Mouse (Mus musculus): ENCODE measurements around the gene Galnt9. TPM values are rescaled to one million over a fixed set of nuclear protein-coding genes. Genes with fewer than 3 reads are reported as not detected.

The Galnt9 gene
- polyA plus RNA-seq, 1 experiment from 2014 or later: 23.9 TPM

GRCm38 (mm10) chr5:110605531-110606221 lies 61.5 kb downstream of the Galnt9 start:
- ATAC-seq (ENCODE audit: low FRiP score) (no peak), DNase-seq (ENCODE audit: low spot score) (no peak)
- Histone ChIP-seq H3K4me2 (replicated peaks) (no peak overlapping the region), H3K4me1 (replicated peaks; ENCODE audit: control insufficient read depth, insufficient read depth, low read length) (no peaks in the 10 kb centered on the region), H3K36me3 (replicated peaks; ENCODE audit: control insufficient read depth, insufficient read depth) (no peaks in the 10 kb centered on the region; the same call in 1 of the 2 replicates), H3K27ac (no peak overlapping the region), H3K9ac (no peak overlapping the region), H3K9me3 (ENCODE audit: control insufficient read depth, low read length) (no peaks in the 10 kb centered on the region), H3K27me3 (ENCODE audit: control insufficient read depth, insufficient read depth, low read length) (no peaks in the 10 kb centered on the region), H3K4me3 (replicated peaks; ENCODE audit: low read length) (no peak overlapping the region)
- WGBS: 66% methylated on average over 5 of the region's 5 CpGs

GRCm38 (mm10) chr5:110607767-110608166 lies 63.6 kb downstream of the Galnt9 start:
- ATAC-seq (ENCODE audit: low FRiP score): no peak
- Histone ChIP-seq H3K9ac (no peak overlapping the region), H3K4me1 (replicated peaks; ENCODE audit: control insufficient read depth, insufficient read depth, low read length) (no peaks in the 10 kb centered on the region), H3K27me3 (ENCODE audit: control insufficient read depth, insufficient read depth, low read length) (no peaks in the 10 kb centered on the region), H3K4me2 (replicated peaks) (no peak overlapping the region), H3K9me3 (ENCODE audit: control insufficient read depth, low read length) (no peaks in the 10 kb centered on the region), H3K27ac (no peak overlapping the region), H3K4me3 (replicated peaks; ENCODE audit: low read length) (no peak overlapping the region), H3K36me3 (replicated peaks; ENCODE audit: control insufficient read depth, insufficient read depth) (no peaks in the 10 kb centered on the region; the same call in 1 of the 2 replicates)
- DNase-seq (ENCODE audit: low spot score): no peak
- 65% methylated on average over 3 of the region's 3 CpGs for WGBS

- no peak overlapping the region for H3K27ac ChIP-seq
- H3K27me3 ChIP-seq (ENCODE audit: control insufficient read depth, insufficient read depth, low read length): no peaks in the 10 kb centered on the region
- H3K4me1 ChIP-seq (replicated peaks; ENCODE audit: control insufficient read depth, insufficient read depth, low read length): no peaks in the 10 kb centered on the region
- WGBS: 76% methylated on average over 6 of the region's 6 CpGs
- DNase-seq (ENCODE audit: low spot score) (no peak), ATAC-seq (ENCODE audit: low FRiP score) (no peak)
- no peak overlapping the region for H3K4me2 ChIP-seq (replicated peaks)
- no peak overlapping the region for H3K9ac ChIP-seq
- no peaks in the 10 kb centered on the region for H3K36me3 ChIP-seq (replicated peaks; ENCODE audit: control insufficient read depth, insufficient read depth)
- H3K4me3 ChIP-seq (replicated peaks; ENCODE audit: low read length): no peak overlapping the region
- H3K9me3 ChIP-seq (ENCODE audit: control insufficient read depth, low read length): no peaks in the 10 kb centered on the region
Observed at GRCm38 (mm10) chr5:110608336-110608735, 64.2 kb downstream of the Galnt9 start.

- 51% methylated on average over 8 of the region's 8 CpGs for WGBS
- no peaks in the 10 kb centered on the region for H3K27me3 ChIP-seq (ENCODE audit: control insufficient read depth, insufficient read depth, low read length)
- H3K9ac ChIP-seq: no peak overlapping the region
- no peaks in the 10 kb centered on the region for H3K9me3 ChIP-seq (ENCODE audit: control insufficient read depth, low read length)
- H3K36me3 ChIP-seq (replicated peaks; ENCODE audit: control insufficient read depth, insufficient read depth): no peaks in the 10 kb centered on the region
- no peaks in the 10 kb centered on the region for H3K4me1 ChIP-seq (replicated peaks; ENCODE audit: control insufficient read depth, insufficient read depth, low read length)
- DNase-seq (ENCODE audit: low spot score) (no peak), ATAC-seq (ENCODE audit: low FRiP score) (no peak)
- H3K4me2 ChIP-seq (replicated peaks): no peak overlapping the region
- no peak overlapping the region for H3K4me3 ChIP-seq (replicated peaks; ENCODE audit: low read length)
- H3K27ac ChIP-seq: no peak overlapping the region
Observed at GRCm38 (mm10) chr5:110608941-110609340, 64.8 kb downstream of the Galnt9 start.

GRCm38 (mm10) chr5:110609425-110609824 lies 65.3 kb downstream of the Galnt9 start:
- no peaks in the 10 kb centered on the region for H3K4me1 ChIP-seq (replicated peaks; ENCODE audit: control insufficient read depth, insufficient read depth, low read length)
- no peak overlapping the region for H3K4me3 ChIP-seq (replicated peaks; ENCODE audit: low read length)
- no peaks in the 10 kb centered on the region for H3K36me3 ChIP-seq (replicated peaks; ENCODE audit: control insufficient read depth, insufficient read depth)
- H3K4me2 ChIP-seq (replicated peaks): no peak overlapping the region
- no peak overlapping the region for H3K27ac ChIP-seq
- no peaks in the 10 kb centered on the region for H3K27me3 ChIP-seq (ENCODE audit: control insufficient read depth, insufficient read depth, low read length)
- ATAC-seq (ENCODE audit: low FRiP score): no peak
- H3K9me3 ChIP-seq (ENCODE audit: control insufficient read depth, low read length): no peaks in the 10 kb centered on the region
- no peak for DNase-seq (ENCODE audit: low spot score)
- no peak overlapping the region for H3K9ac ChIP-seq
- 90% methylated on average over 3 of the region's 3 CpGs for WGBS

GRCm38 (mm10) chr5:110609868-110610267 lies 65.7 kb downstream of the Galnt9 start:
- H3K9ac ChIP-seq: no peak overlapping the region
- 85% methylated on average over 5 of the region's 5 CpGs for WGBS

GRCm38 (mm10) chr5:110610484-110610883 lies 66.3 kb downstream of the Galnt9 start:
- H3K4me2 ChIP-seq (replicated peaks): no peak overlapping the region
- ATAC-seq (ENCODE audit: low FRiP score) (no peak), DNase-seq (ENCODE audit: low spot score) (no peak)
- H3K4me3 ChIP-seq (replicated peaks; ENCODE audit: low read length): no peak overlapping the region
- no peaks in the 10 kb centered on the region for H3K27me3 ChIP-seq (ENCODE audit: control insufficient read depth, insufficient read depth, low read length)
- H3K4me1 ChIP-seq (replicated peaks; ENCODE audit: control insufficient read depth, insufficient read depth, low read length): no peaks in the 10 kb centered on the region
- no peak overlapping the region for H3K27ac ChIP-seq
- WGBS: 91% methylated on average over 7 of the region's 7 CpGs
- no peak overlapping the region for H3K9ac ChIP-seq
- peaks cover 9% of the 10 kb centered on the region for H3K36me3 ChIP-seq (replicated peaks; ENCODE audit: control insufficient read depth, insufficient read depth)
- no peaks in the 10 kb centered on the region for H3K9me3 ChIP-seq (ENCODE audit: control insufficient read depth, low read length)

More at GRCm38 (mm10) chr5:110609868-110610267, 65.7 kb downstream of the Galnt9 start:
- Histone ChIP-seq H3K27ac (no peak overlapping the region), H3K4me1 (replicated peaks; ENCODE audit: control insufficient read depth, insufficient read depth, low read length) (no peaks in the 10 kb centered on the region), H3K27me3 (ENCODE audit: control insufficient read depth, insufficient read depth, low read length) (no peaks in the 10 kb centered on the region), H3K36me3 (replicated peaks; ENCODE audit: control insufficient read depth, insufficient read depth) (0 out of 2 replicates have a peak, but pooled peaks cover 3% of the 10 kb centered on the region), H3K9me3 (ENCODE audit: control insufficient read depth, low read length) (no peaks in the 10 kb centered on the region), H3K4me2 (replicated peaks) (no peak overlapping the region), H3K4me3 (replicated peaks; ENCODE audit: low read length) (no peak overlapping the region)
- DNase-seq (ENCODE audit: low spot score): no peak
- ATAC-seq (ENCODE audit: low FRiP score): no peak

GRCm38 (mm10) chr5:110611435-110612158 lies 67.4 kb downstream of the Galnt9 start:
- Histone ChIP-seq H3K4me1 (replicated peaks; ENCODE audit: control insufficient read depth, insufficient read depth, low read length) (no peaks in the 10 kb centered on the region), H3K36me3 (replicated peaks; ENCODE audit: control insufficient read depth, insufficient read depth) (peaks cover 20% of the 10 kb centered on the region), H3K4me2 (replicated peaks) (no peak overlapping the region), H3K4me3 (replicated peaks; ENCODE audit: low read length) (no peak overlapping the region), H3K27ac (no peak overlapping the region), H3K9me3 (ENCODE audit: control insufficient read depth, low read length) (no peaks in the 10 kb centered on the region), H3K9ac (no peak overlapping the region), H3K27me3 (ENCODE audit: control insufficient read depth, insufficient read depth, low read length) (no peaks in the 10 kb centered on the region)
- WGBS: 70% methylated on average over 5 of the region's 5 CpGs
- DNase-seq (ENCODE audit: low spot score) (no peak), ATAC-seq (ENCODE audit: low FRiP score) (peak; percentile 64; the same call in 1 of the 2 replicates)

GRCm38 (mm10) chr5:110619226-110619625 lies 75.1 kb downstream of the Galnt9 start:
- Histone ChIP-seq H3K4me2 (replicated peaks) (no peak overlapping the region), H3K27me3 (ENCODE audit: control insufficient read depth, insufficient read depth, low read length) (no peaks in the 10 kb centered on the region), H3K9ac (no peak overlapping the region), H3K9me3 (ENCODE audit: control insufficient read depth, low read length) (no peaks in the 10 kb centered on the region), H3K4me3 (replicated peaks; ENCODE audit: low read length) (no peak overlapping the region), H3K36me3 (replicated peaks; ENCODE audit: control insufficient read depth, insufficient read depth) (peaks cover 30% of the 10 kb centered on the region), H3K4me1 (replicated peaks; ENCODE audit: control insufficient read depth, insufficient read depth, low read length) (no peaks in the 10 kb centered on the region), H3K27ac (no peak overlapping the region)
- no peak for ATAC-seq (ENCODE audit: low FRiP score)
- 90% methylated on average over 6 of the region's 6 CpGs for WGBS
- no peak for DNase-seq (ENCODE audit: low spot score)

Data from hindbrain, embryonic 14.5 days (tissue).